Mouse (Mus musculus) testis, adult 2 months (tissue): ENCODE measurements around the gene Fes.

Source experiments
- CTCF ChIP-seq: fragments of 200-500 bp; IDR thresholded peaks from 2 replicates; pipeline ENCODE4 v1.5.1; 2012; ENCODE audit warnings: low read depth, mild to moderate bottlenecking, inconsistent platforms, low read length, moderate library complexity; ENCODE audit not compliant: control insufficient read depth, insufficient read depth, insufficient replicate concordance
- POLR2A ChIP-seq: fragments of 200-500 bp; IDR thresholded peaks from 2 replicates; pipeline ENCODE4 v1.6.1; 2012; ENCODE audit warnings: low read depth, mild to moderate bottlenecking, inconsistent platforms, low read length, moderate library complexity; ENCODE audit not compliant: control insufficient read depth

DNA sequence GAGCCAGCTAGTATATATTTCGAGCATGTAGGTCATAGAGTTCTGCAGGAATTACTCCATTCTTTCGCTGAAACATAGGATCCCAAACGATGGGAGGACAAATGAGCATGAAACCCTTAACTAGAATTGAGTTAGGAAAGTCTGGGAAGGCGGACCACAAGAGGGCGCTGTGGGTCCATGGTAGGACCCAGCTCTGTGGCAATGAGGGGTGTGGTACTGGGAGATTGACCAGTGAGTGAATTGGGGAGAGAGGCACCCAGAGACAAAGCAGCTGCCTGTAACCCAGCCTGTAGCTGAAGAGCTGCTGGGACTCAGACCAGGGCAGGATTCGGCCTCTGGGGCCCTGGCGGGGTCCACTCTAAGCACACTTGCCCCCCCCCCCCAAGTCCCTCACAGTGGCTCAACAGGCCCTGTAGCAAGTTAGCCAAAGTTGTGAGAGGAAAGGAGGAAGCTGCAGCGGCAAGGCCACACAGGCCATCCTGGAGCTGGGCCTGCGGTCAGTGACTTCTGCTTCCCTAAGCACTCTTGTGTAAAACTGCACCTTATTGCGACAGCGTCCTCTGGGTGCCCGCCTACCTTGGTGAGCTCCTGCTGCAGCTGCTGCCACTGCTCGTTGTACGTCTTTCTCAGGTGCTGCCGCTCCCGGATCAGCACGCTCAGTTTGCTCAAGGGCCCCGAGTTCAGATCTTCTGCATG, 1.4 kb downstream of the Fes start:
- peak; percentile 93; the same call in 1 of the 2 replicates for TF ChIP-seq CTCF
- TF ChIP-seq POLR2A, result no peak
